Mouse (Mus musculus) G1E (cell line): ENCODE measurements around the gene Krtap4-2.

Experiments used
- CTCF ChIP-seq: IDR thresholded peaks from 2 replicates; pipeline ENCODE4 v1.5.1; 2012; ENCODE audit warnings: low read depth, low read length, inconsistent platforms, mixed read lengths
- GATA1 ChIP-seq: IDR thresholded peaks from 2 replicates; pipeline ENCODE4 v1.6.1; 2012; ENCODE audit warnings: borderline replicate concordance, low read length, inconsistent platforms, mixed read lengths
- GATA2 ChIP-seq: IDR thresholded peaks from 2 replicates; pipeline ENCODE4 v1.6.1; 2012; ENCODE audit warnings: low read depth, low read length, inconsistent platforms, borderline replicate concordance
- POLR2AphosphoS5 ChIP-seq: IDR thresholded peaks from 2 replicates; pipeline ENCODE4 v1.6.1; 2012; ENCODE audit warnings: low read depth, low read length, inconsistent platforms; ENCODE audit not compliant: insufficient replicate concordance
- TAL1 ChIP-seq: conservative IDR thresholded peaks from 2 replicates; pipeline ENCODE4 v1.6.1; 2012; ENCODE audit warnings: low read depth, low read length, inconsistent platforms, mixed read lengths

DNA sequence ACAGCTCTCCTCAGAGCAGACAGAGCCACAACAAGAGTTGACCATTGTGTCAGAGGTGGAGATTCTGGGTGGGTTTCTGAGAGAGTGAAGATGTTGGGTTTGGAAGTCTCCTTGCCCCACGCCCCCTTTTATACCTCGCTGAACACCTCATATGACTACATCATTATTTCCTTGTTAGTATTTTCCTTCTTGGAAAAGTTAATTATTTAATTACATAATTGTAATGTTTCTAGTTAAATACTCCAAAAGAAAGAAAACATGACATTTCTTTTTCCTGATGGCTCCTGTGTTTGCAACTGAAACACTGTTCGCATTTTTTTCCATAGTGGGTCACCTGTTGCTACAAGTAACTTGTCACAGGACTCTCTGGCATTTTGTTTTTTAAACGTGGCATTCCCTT is 6.7 kb downstream of the Krtap4-2 start, which contains the start of gene Krtap4-1:
- TF ChIP-seq CTCF (no peak), GATA2 (no peak), GATA1 (no peak), TAL1 (no peak), POLR2AphosphoS5 (no peak)
